Mouse (Mus musculus): Measurements from ENCODE around the gene Ccdc173.
"Not testable (repeated sequence)": the region's sequence is repeated elsewhere in the genome, so short reads cannot be mapped to it uniquely, and the experiment has no call there.

- not testable (repeated sequence) for TF ChIP-seq CTCF (IDR thresholded peaks at IDR 0.05; ENCODE audit: borderline replicate concordance, insufficient read depth, low read length); POLR2A (IDR thresholded peaks at IDR 0.05; ENCODE audit: low read depth, low read length)
Measured at GRCm38 (mm10) chr2:69811349-69811748, 22.0 kb upstream of the Ccdc173 start.

Measured in embryonic fibroblast, embryonic 13.5 days (primary cell).